Mouse (Mus musculus) liver, embryonic 16.5 days (tissue): ENCODE measurements around the gene Myom3. TPM values are rescaled to one million over a fixed set of nuclear protein-coding genes. Genes with fewer than 3 reads are reported as not detected.

ENCODE experiments used
- ATAC-seq: fragments of 200-750 bp; cut with Nextera tagmentation; 2 replicates; pipeline ENCODE4 v1.8.0; 2017; ENCODE audit warnings: low read depth, mild to moderate bottlenecking, moderate number of reproducible peaks, moderate library complexity
- H3K27ac ChIP-seq: fragments of 300-500 bp; sonication (generic); 2 replicates; pipeline ENCODE4 v1.5.1; 2014; ENCODE audit warnings: mild to moderate bottlenecking, low read length
- H3K27me3 ChIP-seq: fragments of 300-500 bp; sonication (generic); 2 replicates; pipeline ENCODE4 v1.6.1; 2014; ENCODE audit warnings: low read depth, low read length, mixed read lengths; ENCODE audit not compliant: control insufficient read depth, insufficient read depth
- H3K36me3 ChIP-seq: fragments of 300-500 bp; sonication (generic); 2 replicates; pipeline ENCODE4 v1.6.1; 2014; ENCODE audit warnings: mild to moderate bottlenecking; ENCODE audit not compliant: control insufficient read depth, insufficient read depth
- H3K4me1 ChIP-seq: fragments of 300-500 bp; sonication (generic); 2 replicates; pipeline ENCODE4 v1.6.1; 2014; ENCODE audit warnings: low read depth, low read length, mixed read lengths; ENCODE audit not compliant: control insufficient read depth
- H3K4me2 ChIP-seq: fragments of 300-500 bp; sonication (generic); 2 replicates; pipeline ENCODE4 v1.6.1; 2014; ENCODE audit warnings: low read depth, low read length, mixed read lengths
- H3K4me3 ChIP-seq: fragments of 300-500 bp; sonication (generic); 2 replicates; pipeline ENCODE4 v1.5.1; 2014; ENCODE audit warnings: low read depth, mild to moderate bottlenecking, low read length
- H3K9ac ChIP-seq: fragments of 300-500 bp; sonication (generic); 2 replicates; pipeline ENCODE4 v1.6.1; 2014; ENCODE audit warnings: low read depth, low read length
- H3K9me3 ChIP-seq: fragments of 300-500 bp; sonication (generic); replicated peaks from 2 replicates; pipeline ENCODE4 v1.6.1; 2016; ENCODE audit warnings: low read length; ENCODE audit not compliant: control insufficient read depth
- WGBS: fragments of 180-500 bp; shearing (Covaris S2); extraction: QIAGEN DNeasy Blood & Tissue Kit; methylation state at CpG from one replicate; pipeline ENCODE4 v1.1.7; 2014; ENCODE audit not compliant: insufficient replicate concordance; 5-methylcytosine and 5-hydroxymethylcytosine counted together
- polyA plus RNA-seq: library from polyadenylated mRNA; unstranded; fragments of >200 nt; fragmentation: Nextera tagmentation; extraction: Ambion mirVana; gene quantifications from 2 replicates; pipeline ENCODE4 v1.2.1, GENCODE M21; 2015

Myom3 gene
- polyA plus RNA-seq, 1 experiment from 2014 or later, result 0.72 TPM

DNA sequence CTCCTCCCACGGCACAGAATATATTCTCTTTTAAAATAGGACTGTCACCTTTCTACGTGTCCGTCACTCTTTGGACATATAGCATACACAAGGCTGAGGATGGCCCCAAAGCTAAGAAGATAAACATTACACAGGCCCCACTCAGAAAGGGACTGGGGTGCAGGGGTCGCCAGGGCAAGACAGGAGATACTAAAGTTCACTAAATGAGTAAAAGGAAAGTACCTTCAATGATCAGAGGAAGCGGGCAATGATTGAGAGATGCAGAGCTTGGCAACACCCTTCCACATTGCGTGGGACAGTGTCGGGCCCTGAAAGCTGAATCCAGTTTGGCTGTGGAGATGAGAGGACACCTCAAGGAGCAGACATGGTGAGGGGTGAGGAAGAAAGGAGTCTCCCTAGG, 55.4 kb downstream of the Myom3 start:
- ATAC-seq, result no peak
- 70% methylated on average over 7 of the region's 7 CpGs for WGBS
- no peaks in the 10 kb centered on the region for H3K27me3 ChIP-seq
- H3K4me3 ChIP-seq, result no peak overlapping the region
- H3K9me3 ChIP-seq, result no peaks in the 10 kb centered on the region
- no peak overlapping the region for H3K4me2 ChIP-seq
- no peak overlapping the region for H3K9ac ChIP-seq
- no peaks in the 10 kb centered on the region for H3K36me3 ChIP-seq
- H3K27ac ChIP-seq, result no peak overlapping the region
- peaks cover 13% of the 10 kb centered on the region for H3K4me1 ChIP-seq

DNA sequence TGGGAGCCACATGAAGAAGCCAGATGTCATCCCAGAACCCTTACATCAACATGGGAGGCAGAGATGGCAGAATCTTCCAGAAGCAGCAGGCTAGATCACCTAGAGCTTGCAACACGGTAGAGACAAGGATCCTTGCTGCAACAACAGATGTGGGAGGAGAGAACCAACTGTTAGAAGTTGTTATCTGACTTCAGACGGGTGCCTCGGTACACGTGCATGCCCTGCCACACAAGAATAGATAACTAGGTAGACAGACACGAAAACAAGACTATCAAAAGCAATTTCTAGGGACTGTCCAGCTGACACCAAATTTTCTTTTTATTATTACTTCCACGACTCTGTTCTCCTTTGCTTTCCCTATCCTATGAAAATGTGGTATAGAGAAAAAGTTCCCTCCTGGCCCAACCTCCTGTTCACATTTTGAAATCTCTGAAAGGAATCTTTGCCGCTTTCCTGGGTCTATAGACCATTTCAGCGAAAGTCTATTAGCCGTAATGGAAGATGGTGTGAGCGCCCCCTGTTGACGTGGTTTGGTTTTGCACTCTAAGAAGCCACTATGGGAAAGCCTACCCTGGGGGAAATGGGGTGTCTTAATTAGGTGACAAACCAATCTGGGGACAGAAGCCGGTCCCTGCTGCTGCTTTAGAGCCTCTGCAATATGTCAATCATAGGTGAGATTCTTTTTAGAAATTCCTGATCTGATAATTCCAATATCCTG, 57.5 kb downstream of the Myom3 start:
- H3K4me2 ChIP-seq, result peak overlapping the region; percentile 44
- H3K4me1 ChIP-seq, result peaks cover 13% of the 10 kb centered on the region
- no peaks in the 10 kb centered on the region for H3K27me3 ChIP-seq
- no peaks in the 10 kb centered on the region for H3K9me3 ChIP-seq
- peak overlapping the region; percentile 64 for H3K27ac ChIP-seq
- ATAC-seq, result peak; percentile 74
- no peak overlapping the region for H3K4me3 ChIP-seq
- H3K9ac ChIP-seq, result no peak overlapping the region
- H3K36me3 ChIP-seq, result no peaks in the 10 kb centered on the region
- WGBS, result 12% methylated on average over 12 of the region's 12 CpGs

DNA sequence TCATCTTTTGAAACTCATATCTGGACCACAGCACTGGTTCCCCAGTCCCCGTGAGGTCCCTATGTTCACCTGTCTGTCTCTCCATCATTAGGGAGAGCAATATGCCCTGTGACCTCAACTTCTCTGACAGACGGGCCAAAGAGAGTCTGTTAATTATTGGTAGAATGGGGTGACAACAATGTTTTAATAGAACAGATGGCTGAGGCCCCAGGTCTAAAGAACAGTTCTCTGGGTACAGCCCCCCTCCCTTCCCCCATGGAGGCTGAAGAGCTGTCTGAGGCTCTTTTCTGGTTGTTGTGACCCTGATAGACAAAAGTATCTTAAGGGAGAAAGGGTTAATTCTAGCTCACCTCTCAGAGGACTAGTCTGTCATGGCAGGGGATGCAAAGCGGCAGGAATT, 58.9 kb downstream of the Myom3 start:
- Histone ChIP-seq H3K4me1 (peaks cover 13% of the 10 kb centered on the region), H3K4me2 (no peak overlapping the region), H3K9ac (no peak overlapping the region), H3K27ac (no peak overlapping the region), H3K27me3 (no peaks in the 10 kb centered on the region), H3K4me3 (no peak overlapping the region), H3K36me3 (no peaks in the 10 kb centered on the region), H3K9me3 (no peaks in the 10 kb centered on the region)
- ATAC-seq, result no peak
- WGBS, result 76% methylated on average over 3 of the region's 3 CpGs

DNA sequence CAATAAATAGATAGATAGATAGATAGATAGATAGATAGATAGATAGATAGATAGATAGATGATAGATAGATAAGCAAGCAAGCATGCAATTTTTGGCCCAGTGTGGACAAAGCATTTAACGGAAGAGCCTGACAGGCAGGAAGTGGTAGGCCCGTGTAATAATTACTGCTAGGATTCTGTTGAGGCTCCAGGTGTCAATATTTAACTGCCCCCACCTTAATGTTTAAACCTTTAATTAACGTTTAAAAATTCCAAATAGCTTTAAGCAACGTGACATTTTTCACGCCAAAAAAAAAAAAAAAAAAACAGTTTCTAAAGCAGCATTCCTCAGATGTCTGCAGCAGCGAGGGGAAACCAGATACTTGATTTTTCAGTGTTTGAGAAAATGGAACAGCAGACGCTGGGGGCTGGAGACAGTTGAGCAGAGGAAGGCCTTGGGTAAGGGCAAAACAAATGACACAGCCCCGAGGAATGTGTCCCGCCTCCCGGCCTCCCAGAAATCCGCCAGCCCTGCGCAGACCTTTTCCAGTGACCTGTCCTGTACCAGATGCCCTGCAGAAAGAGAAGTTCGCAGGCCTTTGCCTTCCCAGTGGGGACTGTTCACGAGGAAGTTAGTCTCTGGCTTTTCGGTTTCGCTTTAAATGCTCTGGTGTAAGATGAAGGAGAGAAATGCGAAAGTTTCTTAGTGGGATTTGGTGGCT, 60.5 kb downstream of the Myom3 start:
- Histone ChIP-seq H3K9ac (no peak overlapping the region), H3K4me3 (no peak overlapping the region), H3K4me1 (peaks cover 13% of the 10 kb centered on the region), H3K27ac (0 out of 2 replicates have a peak overlapping the region, but pooled peaks have one; percentile 25), H3K36me3 (no peaks in the 10 kb centered on the region), H3K4me2 (no peak overlapping the region), H3K9me3 (no peaks in the 10 kb centered on the region), H3K27me3 (no peaks in the 10 kb centered on the region)
- peak; percentile 6; the same call in 1 of the 2 replicates for ATAC-seq
- 51% methylated on average over 17 of the region's 17 CpGs for WGBS

DNA sequence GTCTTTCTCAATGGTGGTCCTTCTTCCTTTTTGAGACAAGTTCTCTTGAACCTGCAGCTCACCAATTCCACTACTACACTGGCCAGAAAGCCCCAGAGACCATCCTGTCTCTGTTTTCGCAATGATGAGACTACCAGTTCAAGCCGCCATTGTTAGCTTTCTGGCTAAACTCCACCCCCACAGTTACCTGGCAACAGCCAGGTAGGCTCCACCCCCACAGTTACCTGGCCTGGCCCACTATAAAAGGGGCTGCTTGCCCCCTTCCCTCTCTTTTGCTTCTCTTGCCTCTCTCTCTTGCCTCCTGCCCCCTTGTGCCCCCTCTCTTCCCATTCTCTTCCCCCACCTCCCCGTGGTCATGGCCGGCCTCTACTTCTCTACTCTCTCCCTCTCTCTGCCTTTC, 62.3 kb downstream of the Myom3 start:
- Histone ChIP-seq H3K27ac (no peak overlapping the region), H3K36me3 (no peaks in the 10 kb centered on the region), H3K9ac (no peak overlapping the region), H3K4me1 (peaks cover 12% of the 10 kb centered on the region), H3K4me3 (no peak overlapping the region), H3K27me3 (no peaks in the 10 kb centered on the region), H3K9me3 (no peaks in the 10 kb centered on the region), H3K4me2 (no peak overlapping the region)
- ATAC-seq, result no peak
- WGBS, result 80% methylated on average over 4 of the region's 4 CpGs

DNA sequence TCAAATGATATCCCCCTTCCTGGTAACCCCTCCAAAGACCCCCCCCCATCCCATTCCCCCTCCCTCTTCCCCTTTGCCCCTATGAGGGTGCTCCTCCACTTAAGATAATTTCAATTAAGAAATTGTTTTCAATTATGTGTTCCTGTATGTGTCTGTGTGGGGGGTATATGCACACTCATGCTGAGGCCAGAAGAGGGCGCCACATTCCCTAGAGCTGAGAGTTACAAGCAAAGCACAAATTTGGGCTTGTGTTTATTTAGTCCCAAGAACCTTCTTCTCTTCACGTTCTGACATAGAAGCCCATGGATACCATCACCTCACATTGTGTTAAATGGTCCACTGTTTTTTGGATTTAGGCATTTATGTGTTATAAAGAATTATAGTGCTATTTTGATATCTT, 63.8 kb downstream of the Myom3 start:
- H3K9ac ChIP-seq, result no peak overlapping the region
- H3K4me2 ChIP-seq, result no peak overlapping the region
- H3K27me3 ChIP-seq, result no peaks in the 10 kb centered on the region
- no peaks in the 10 kb centered on the region; the same call in 1 of the 2 replicates for H3K4me1 ChIP-seq
- no peak overlapping the region for H3K4me3 ChIP-seq
- no peak for ATAC-seq
- no peaks in the 10 kb centered on the region for H3K36me3 ChIP-seq
- H3K27ac ChIP-seq, result no peak overlapping the region
- H3K9me3 ChIP-seq, result no peaks in the 10 kb centered on the region
- WGBS, result 55% methylated on average over 2 of the region's 2 CpGs

DNA sequence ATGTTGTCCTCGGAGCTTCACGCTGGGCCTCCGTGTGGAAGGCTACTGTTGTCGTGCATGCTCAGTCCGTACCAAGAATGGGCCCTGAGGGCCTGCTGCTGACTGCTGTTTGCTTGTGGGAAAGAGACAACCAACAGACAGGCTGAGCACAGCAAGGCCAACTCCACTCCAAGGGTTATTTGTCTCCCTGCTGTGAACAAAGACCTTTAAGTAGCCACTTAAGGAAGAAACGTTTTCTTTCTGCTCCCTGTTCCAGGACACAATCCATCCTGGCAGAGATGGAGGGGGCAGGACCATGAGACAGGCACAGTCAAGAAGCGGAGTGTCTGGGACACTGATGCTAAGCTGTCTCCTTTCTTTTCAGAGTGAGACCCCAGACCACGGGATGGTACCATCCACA, 64.7 kb downstream of the Myom3 start:
- no peak for ATAC-seq
- no peak overlapping the region for H3K4me3 ChIP-seq
- no peaks in the 10 kb centered on the region; the same call in 1 of the 2 replicates for H3K4me1 ChIP-seq

GRCm38 (mm10) chr4:135828491-135828890, 69.0 kb downstream of the Myom3 start:
- Histone ChIP-seq H3K36me3 (no peaks in the 10 kb centered on the region), H3K4me1 (no peaks in the 10 kb centered on the region), H3K9ac (no peak overlapping the region), H3K4me2 (no peak overlapping the region), H3K9me3 (no peaks in the 10 kb centered on the region), H3K4me3 (no peak overlapping the region), H3K27me3 (no peaks in the 10 kb centered on the region), H3K27ac (no peak overlapping the region)
- WGBS, result 70% methylated on average over 11 of the region's 11 CpGs
- ATAC-seq, result no peak

More for the DNA sequence above, 64.7 kb downstream of the Myom3 start:
- WGBS, result 61% methylated on average over 8 of the region's 8 CpGs
- no peak overlapping the region for H3K27ac ChIP-seq
- H3K9ac ChIP-seq, result no peak overlapping the region
- H3K9me3 ChIP-seq, result no peaks in the 10 kb centered on the region
- no peaks in the 10 kb centered on the region for H3K27me3 ChIP-seq
- H3K36me3 ChIP-seq, result no peaks in the 10 kb centered on the region
- no peak overlapping the region for H3K4me2 ChIP-seq

- Histone ChIP-seq H3K9me3 (no peaks in the 10 kb centered on the region), H3K4me3 (no peak overlapping the region), H3K4me2 (no peak overlapping the region), H3K4me1 (no peaks in the 10 kb centered on the region), H3K27ac (no peak overlapping the region), H3K9ac (no peak overlapping the region), H3K36me3 (no peaks in the 10 kb centered on the region), H3K27me3 (no peaks in the 10 kb centered on the region)
- WGBS, result 66% methylated on average over 11 of the region's 11 CpGs
- no peak for ATAC-seq
Observed at GRCm38 (mm10) chr4:135832070-135832469, 72.6 kb downstream of the Myom3 start.
